Mouse (Mus musculus): ENCODE data around the gene Lpxn.

The Lpxn gene

GRCm38 (mm10) chr19:12805730-12806129 lies 9.7 kb downstream of the Lpxn start:
- DNase-seq: no peak

GRCm38 (mm10) chr19:12806214-12806613 lies 10.2 kb downstream of the Lpxn start:
- no peak for DNase-seq

DNA sequence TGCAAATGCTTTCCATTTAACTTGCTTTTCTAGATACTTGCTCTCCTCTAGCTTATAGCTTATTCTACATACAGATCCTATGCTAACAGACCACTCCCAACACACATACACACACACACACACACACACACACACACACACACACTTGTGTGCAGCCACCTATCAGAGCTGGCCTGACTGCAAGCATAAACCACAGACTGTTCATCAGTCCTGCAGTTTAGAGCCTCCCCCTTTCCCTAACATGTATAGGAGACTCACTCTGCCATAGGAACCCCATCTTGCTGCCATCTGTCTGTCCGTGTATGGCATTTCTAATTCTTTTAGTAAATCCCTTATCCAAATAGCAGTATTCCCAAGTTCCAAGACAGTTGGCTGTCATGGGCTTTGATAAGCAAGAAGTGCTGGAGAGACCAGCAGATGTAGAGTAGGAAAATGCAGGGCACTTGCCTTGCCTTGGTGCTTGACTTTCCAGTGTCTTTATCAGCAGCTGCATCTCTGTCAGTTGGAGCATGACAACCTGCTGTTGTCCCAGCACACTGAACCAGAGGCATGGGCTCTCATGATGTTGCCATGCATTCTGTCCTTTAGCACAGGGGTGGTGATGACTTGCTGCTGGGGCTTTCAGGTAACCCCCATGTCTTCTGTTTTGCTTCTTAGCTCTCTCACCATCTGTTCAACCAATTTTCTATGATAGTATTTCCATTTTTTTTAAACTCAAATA lies 16.8 kb downstream of the Lpxn start:
- no peak for DNase-seq

DNA sequence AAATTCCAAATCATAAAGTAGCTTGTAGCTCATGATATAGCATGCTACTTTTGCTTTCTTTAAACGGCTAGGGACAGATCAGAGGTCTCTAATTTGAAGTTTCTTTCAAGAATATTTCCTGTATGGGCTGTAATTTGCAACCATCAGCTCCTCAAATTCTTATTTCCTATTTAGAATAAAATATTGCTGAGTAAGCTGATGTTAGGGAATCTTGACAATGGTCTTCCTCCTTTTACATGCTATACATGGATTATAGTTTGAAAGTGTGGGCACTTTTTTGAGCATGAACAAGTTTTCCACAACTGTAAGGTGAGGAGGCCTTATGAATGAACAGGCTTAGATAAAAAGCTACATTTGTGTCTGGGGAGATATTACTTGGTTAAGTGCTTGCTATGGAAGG lies 17.9 kb downstream of the Lpxn start:
- DNase-seq: no peak

- no peak for DNase-seq
Observed at GRCm38 (mm10) chr19:12818507-12818906, 22.5 kb downstream of the Lpxn start.

- DNase-seq: no peak
Observed at GRCm38 (mm10) chr19:12820383-12820782, 24.4 kb downstream of the Lpxn start.

DNA sequence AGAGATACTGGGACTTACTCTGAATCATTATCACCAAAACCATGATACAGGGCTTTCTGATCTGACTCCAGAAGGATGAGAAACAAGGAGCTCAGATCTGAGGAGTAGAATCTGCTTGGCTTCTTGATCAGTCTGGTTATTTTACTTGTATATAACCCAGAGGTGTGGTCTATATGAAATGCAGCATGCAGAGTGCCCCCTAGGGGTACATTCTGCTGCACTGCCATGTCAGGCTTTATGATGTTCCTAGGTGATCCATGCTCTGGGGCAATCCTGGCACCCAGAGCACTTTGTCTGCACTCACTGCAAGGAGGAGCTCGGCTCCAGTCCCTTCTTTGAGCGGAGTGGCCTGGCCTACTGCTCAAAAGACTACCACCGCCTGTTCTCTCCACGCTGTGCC lies 28.6 kb downstream of the Lpxn start:
- no peak for DNase-seq

DNA sequence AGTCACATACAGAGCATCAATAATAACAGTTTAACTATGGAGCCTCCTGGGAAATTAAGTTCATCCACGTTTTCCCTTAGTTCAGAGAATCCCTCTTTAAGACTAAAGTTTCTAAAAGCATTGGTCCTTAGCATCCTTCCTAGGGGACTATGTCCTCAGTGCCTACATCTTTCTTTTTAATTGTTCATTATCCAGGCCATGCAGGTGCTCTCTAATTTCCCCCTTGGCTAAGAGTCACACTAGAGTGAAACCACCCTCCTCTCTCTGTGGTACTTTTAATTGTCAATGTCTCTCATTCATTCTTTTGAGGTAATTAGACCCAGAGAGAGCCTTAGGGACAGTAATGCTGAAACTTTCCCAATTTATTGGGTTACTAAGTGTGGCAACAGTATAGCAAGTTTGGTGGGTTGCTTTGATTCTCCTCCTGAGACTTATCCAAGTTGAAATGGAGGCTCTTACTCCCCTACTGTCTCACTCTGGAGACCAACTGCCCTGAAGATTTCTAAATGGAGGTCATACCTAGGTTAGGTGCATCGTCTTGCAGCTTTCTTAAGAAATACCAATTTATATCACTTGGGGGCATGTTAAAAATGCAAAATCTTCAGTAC lies 34.9 kb downstream of the Lpxn start:
- DNase-seq: no peak

DNA sequence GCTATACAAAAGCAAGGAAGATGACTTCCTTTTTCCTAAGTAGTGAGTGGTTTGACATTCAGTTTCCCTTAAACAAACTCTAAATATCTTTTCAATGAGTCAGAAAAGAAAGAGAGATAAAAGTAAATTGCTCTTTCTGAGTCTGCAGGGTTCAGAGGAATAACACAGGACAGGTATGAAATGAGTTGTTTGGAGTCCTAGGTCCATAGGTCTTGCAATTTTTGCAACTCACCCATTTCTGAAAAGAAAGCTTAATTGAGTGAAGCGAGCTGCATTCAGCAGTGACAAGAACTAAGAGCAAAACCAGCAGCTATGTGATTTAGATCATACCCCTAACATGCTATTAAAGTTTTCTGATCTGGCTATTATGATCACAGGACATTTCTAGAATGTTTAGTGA lies 35.6 kb downstream of the Lpxn start:
- DNase-seq: no peak

DNA sequence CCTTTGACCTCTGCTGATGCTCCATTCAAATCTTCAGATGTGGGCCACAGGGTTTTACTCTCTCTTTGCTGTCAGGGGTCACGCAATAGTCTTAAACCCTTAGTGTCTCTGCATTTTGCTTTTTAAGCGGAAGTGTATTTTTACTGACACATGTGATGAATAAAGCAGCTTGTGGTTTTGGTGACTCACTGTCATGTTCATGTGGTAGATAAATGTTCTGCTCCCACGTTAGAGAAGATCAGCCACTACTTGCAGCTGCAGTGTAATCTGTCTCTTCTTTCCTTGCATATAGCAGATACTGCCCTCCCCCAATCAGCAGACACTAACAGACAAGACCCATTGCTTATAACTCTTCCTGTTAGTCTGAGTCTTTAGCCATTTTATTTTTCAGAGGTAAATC lies 37.6 kb downstream of the Lpxn start:
- DNase-seq: no peak

GRCm38 (mm10) chr19:12838507-12838906 lies 42.5 kb downstream of the Lpxn start:
- no peak for DNase-seq

DNA sequence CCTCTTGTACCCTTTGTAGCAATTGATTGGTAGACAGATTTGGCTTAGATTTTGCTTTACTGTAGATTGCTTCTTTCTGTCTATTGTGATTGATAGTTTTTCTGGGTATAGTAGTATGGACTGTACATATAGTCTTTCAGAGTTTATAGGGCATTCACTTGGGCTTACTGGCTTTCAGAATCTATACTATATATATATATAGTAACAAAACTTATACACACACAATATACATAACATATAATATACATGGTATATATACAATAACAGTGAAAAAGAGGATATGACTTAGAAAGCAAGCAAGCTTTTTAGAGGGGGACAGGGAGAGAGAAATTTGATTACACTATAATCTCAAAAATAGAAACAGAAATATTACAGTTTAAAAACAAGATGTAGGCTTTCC lies 50.4 kb downstream of the Lpxn start, which contains the start of gene Gm5244:
TSS of gene Gm5244 (plus strand) at position 301 of the 400 bp plus-strand sequence.
- DNase-seq: no peak

DNA sequence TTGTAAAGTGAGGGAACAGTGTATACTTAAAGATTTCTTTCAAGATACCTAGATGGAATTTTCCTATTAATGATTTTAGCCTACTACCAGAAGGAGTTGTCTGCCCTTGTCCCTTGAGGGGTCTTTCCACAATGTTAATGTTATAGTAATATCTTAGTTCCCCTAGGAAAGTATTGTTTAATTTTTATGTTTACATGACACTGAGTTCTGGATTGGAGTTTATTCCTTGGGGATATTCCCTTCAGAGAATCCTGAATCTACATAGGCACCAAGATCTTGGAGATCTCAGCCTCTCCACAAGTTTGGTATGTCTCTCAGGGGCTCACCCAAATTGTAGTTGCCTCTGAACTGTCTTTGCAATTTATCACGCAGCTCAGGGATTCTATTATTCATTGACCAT lies 61.0 kb downstream of the Lpxn start, which contains the start of gene Olfr1444:
TSS of gene Olfr1444 (plus strand) at position 301 of the 400 bp plus-strand sequence.
- no peak for DNase-seq

All from cerebellum, adult 11-12 months (tissue).